Mouse (Mus musculus): ENCODE data around the gene Spen. TPM values are rescaled to one million over a fixed set of nuclear protein-coding genes. Genes with fewer than 3 reads are reported as not detected.

The Spen gene
- polyA plus RNA-seq, 1 experiment, result 27.1 TPM

DNA sequence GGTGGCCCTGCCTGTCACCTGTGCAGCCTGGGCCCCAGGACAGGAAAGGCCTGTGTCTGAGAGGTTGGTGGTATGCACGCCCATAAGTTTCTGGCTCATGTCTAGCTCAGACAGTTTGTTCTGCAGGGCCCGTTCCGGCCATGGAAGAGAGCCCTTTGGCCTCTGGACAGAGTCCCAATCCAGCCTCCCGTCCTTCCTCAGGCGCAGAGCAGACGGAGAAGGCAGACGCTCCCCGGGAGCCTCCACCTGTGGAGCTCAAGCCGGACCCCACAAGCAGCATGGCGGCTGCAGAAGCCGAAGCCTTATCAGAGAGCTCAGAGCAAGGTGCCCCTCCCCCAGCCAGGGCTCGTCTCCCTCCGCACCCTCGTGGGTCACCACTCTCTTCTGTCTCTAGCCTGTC lies 74.9 kb downstream of the Spen start:
- no peak overlapping the region for H3K4me3 ChIP-seq (replicated peaks; ENCODE audit: extremely low read depth, low read depth, low read length)
- no peaks in the 10 kb centered on the region for H3K4me1 ChIP-seq (ENCODE audit: control insufficient read depth, insufficient read depth, low read length)
- TF ChIP-seq POLR2A (IDR thresholded peaks at IDR 0.05; ENCODE audit: borderline replicate concordance, extremely low read depth, low read depth, low read length) (no peak), CTCF (IDR thresholded peaks at IDR 0.05; ENCODE audit: insufficient read depth, low read length) (no peak)
- no peak for DNase-seq
- 77% methylated on average over 14 of the region's 14 CpGs for WGBS

DNA sequence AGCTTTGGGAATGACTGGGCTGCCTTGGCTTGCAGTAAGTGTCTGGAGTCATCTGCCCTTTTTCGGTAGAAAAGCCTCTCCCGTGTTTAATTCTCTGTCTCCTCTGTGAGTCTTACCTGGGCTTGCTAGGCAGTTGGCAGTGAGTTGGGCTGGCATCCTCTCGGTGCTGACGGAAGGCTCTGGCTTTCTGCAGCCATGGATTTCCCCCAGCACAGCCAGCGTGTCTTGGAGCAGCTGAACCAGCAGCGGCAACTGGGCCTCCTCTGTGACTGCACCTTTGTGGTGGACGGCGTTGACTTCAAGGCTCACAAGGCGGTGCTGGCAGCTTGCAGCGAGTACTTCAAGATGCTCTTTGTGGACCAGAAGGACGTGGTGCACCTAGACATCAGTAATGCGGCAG lies 76.8 kb downstream of the Spen start:
- TF ChIP-seq CTCF (IDR thresholded peaks at IDR 0.05; ENCODE audit: insufficient read depth, low read length) (no peak), POLR2A (IDR thresholded peaks at IDR 0.05; ENCODE audit: borderline replicate concordance, extremely low read depth, low read depth, low read length) (no peak)
- WGBS, result 83% methylated on average over 12 of the region's 12 CpGs
- DNase-seq, result no peak
- no peaks in the 10 kb centered on the region for H3K4me1 ChIP-seq (ENCODE audit: control insufficient read depth, insufficient read depth, low read length)
- H3K4me3 ChIP-seq (replicated peaks; ENCODE audit: extremely low read depth, low read depth, low read length), result no peak overlapping the region

DNA sequence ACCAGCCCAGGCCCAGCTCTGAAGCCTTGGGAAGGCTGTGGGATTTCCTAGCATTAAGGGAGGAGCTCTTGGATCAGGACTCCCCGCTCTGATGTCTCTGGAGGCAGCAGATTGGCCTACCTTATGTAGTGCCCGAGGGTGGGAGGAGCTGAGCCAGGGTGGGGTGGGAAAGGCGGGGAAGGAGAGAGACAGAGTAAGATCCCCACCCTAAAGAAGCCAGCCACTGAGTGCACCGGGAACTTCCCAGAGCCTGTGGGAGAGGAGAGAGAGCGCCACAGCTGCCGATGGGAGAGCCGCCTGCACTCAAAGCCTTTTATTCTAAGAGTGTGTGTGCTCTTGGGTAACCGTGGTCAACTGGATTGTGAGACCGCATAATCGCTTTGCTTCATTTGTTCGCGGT lies 77.3 kb downstream of the Spen start:
- DNase-seq, result no peak
- Histone ChIP-seq H3K4me1 (ENCODE audit: control insufficient read depth, insufficient read depth, low read length) (no peaks in the 10 kb centered on the region), H3K4me3 (replicated peaks; ENCODE audit: extremely low read depth, low read depth, low read length) (no peak overlapping the region)
- TF ChIP-seq CTCF (IDR thresholded peaks at IDR 0.05; ENCODE audit: insufficient read depth, low read length), result no peak
- WGBS, result 60% methylated on average over 12 of the region's 12 CpGs

DNA sequence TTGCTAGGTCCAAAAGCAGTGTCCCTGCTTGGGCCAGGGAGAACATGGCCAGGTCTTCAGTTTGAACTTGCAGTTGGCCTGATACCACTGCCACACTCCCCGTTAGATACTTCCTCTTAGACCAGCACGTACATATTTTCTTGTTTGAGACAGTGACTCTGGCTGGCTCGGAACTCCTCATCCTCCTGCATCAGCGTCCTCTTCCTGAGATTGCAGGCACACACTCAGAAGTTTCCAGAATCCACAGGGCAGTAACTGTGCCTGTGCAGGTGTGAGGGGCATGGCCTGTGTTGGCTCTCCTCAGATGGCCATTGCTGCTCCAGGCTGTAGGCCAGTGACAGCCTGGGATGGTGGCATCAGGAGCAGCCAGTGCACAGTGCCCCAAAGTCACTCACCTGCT lies 77.9 kb downstream of the Spen start:
- no peak for DNase-seq
- no peak overlapping the region for H3K4me3 ChIP-seq (replicated peaks; ENCODE audit: extremely low read depth, low read depth, low read length)
- 83% methylated on average over 4 of the region's 4 CpGs for WGBS
- TF ChIP-seq POLR2A (IDR thresholded peaks at IDR 0.05; ENCODE audit: borderline replicate concordance, extremely low read depth, low read depth, low read length) (no peak), CTCF (IDR thresholded peaks at IDR 0.05; ENCODE audit: insufficient read depth, low read length) (no peak)
- H3K4me1 ChIP-seq (ENCODE audit: control insufficient read depth, insufficient read depth, low read length), result no peaks in the 10 kb centered on the region

DNA sequence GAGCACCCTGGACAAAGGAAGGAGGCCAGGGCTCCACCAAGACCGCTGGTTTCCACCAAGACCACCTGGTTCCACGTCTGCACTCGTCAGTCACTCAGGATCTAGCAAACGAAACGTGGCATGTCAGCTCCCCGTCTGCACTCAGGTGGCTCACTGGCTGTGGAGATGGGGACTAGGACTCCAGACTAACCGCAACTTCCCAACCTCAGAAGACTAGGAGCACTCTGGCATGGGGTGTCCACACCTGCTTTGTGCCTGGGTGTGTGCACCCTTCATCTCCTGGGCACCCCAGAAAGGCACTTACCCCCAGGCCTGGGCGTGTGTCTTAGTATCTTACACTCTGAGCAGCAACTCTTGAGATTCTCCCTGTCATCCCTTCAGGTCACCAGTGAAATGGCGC lies 78.6 kb downstream of the Spen start:
- no peak overlapping the region for H3K4me3 ChIP-seq (replicated peaks; ENCODE audit: extremely low read depth, low read depth, low read length)
- no peaks in the 10 kb centered on the region for H3K4me1 ChIP-seq (ENCODE audit: control insufficient read depth, insufficient read depth, low read length)
- WGBS, result 87% methylated on average over 9 of the region's 9 CpGs
- no peak for TF ChIP-seq POLR2A (IDR thresholded peaks at IDR 0.05; ENCODE audit: borderline replicate concordance, extremely low read depth, low read depth, low read length)
- TF ChIP-seq CTCF (IDR thresholded peaks at IDR 0.05; ENCODE audit: insufficient read depth, low read length), result no peak
- no peak for DNase-seq

DNA sequence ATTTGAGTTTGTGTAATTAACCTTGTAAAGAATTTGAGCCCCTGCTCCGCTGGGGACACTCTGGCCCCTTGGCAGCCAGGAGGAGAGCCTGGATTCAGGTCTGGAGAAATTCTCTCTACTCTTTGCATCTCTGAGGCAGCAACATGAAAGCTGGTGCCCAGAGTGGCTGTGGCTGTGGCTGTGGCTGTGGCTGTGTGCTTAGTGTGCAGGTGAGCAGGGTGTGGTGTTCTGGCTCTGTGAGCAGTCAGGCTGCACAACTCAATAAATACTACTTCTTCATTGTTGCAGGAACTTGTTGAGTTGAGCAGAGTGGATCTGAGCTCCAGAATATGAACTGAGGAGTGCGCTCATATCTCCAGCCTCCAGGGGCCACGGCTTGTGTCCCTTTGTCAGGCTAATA lies 79.5 kb downstream of the Spen start:
- H3K4me1 ChIP-seq (ENCODE audit: control insufficient read depth, insufficient read depth, low read length), result no peaks in the 10 kb centered on the region
- TF ChIP-seq CTCF (IDR thresholded peaks at IDR 0.05; ENCODE audit: insufficient read depth, low read length), result no peak
- TF ChIP-seq POLR2A (IDR thresholded peaks at IDR 0.05; ENCODE audit: borderline replicate concordance, extremely low read depth, low read depth, low read length), result no peak
- 70% methylated on average over 3 of the region's 3 CpGs for WGBS
- H3K4me3 ChIP-seq (replicated peaks; ENCODE audit: extremely low read depth, low read depth, low read length), result no peak overlapping the region
- DNase-seq, result no peak

DNA sequence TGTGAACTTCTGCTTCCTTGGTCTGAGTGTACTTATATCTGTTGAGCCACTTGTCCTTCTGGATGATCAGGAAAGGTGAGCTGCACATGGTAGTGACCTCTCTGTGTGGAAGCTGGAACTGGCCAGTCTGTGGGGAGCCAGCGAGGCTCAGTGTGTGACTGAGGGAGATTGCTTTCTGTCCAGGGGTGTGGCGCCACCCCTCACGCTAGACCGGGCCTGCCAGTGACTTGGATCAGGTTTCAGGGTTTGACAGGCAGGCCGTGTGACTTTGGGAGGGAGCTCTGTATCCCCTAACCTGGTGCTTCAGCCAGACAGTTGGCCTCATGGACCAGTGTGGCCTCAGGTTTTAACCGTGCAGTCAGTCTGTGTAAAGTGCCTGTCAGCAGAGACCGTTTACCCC lies 80.2 kb downstream of the Spen start:
- no peaks in the 10 kb centered on the region for H3K4me1 ChIP-seq (ENCODE audit: control insufficient read depth, insufficient read depth, low read length)
- no peak for TF ChIP-seq POLR2A (IDR thresholded peaks at IDR 0.05; ENCODE audit: borderline replicate concordance, extremely low read depth, low read depth, low read length)
- TF ChIP-seq CTCF (IDR thresholded peaks at IDR 0.05; ENCODE audit: insufficient read depth, low read length), result no peak
- 34% methylated on average over 7 of the region's 7 CpGs for whole genome bisulfite sequencing
- no peak for DNase-seq
- H3K4me3 ChIP-seq (replicated peaks; ENCODE audit: extremely low read depth, low read depth, low read length), result no peak overlapping the region

DNA sequence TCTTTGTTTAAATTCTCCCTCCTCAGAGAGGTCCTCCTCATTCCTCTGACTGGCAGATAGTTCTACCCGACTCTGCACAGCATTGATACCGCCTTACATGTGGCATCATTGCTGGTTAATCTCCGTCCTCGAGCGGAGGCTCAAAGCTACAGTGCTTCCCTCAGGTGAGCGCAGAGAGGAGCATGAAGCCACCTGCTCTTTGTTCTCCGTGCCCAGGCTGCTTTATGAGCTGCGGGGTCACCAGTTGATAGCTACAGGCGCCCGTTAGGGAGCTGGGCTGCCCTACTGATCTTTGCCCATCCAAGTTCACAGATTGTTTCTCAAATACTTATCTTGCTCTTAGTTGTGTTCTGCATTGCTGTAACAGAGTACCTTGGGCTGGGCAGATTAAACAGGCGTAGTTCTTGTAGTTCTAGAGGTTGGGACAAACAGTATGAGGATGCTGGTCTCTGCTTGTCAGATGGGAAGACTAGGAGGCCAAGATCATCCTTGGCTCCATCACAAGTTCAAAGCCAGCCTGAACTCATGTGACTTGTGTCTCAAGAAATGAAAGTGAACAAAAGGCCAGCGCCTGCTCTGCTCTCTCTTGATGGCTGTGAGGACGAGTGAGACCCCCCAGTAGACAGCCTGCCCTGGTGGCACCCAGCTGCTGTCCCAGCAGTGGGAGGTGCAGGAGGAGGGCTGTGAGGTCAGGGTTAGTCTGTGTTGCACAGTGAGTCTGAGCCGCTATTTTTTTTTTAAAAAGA lies 82.0 kb downstream of the Spen start:
- 92% methylated on average over 14 of the region's 14 CpGs for WGBS
- TF ChIP-seq POLR2A (IDR thresholded peaks at IDR 0.05; ENCODE audit: borderline replicate concordance, extremely low read depth, low read depth, low read length) (no peak), CTCF (IDR thresholded peaks at IDR 0.05; ENCODE audit: insufficient read depth, low read length) (no peak)
- DNase-seq, result no peak
- Histone ChIP-seq H3K4me1 (ENCODE audit: control insufficient read depth, insufficient read depth, low read length) (no peaks in the 10 kb centered on the region), H3K4me3 (replicated peaks; ENCODE audit: extremely low read depth, low read depth, low read length) (no peak overlapping the region)

DNA sequence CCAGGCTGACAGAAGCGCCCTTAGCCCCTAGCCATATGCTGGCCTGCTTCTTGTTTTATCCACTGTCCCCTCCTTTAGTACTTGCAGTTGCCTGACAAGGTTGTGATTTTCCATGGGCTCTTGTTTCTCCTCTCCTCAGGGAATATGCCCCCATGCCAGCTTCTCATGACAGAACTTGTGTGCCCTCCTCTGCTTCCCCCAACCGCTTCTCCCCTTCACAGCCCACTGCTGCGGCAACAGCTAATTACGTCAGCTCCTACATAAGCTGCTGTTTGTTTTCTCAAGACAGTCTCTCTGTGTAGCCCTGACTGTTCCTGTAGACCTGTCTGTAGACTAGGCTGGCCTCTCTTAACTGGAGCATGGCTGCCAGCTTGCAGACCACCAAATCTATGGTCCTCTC lies 82.9 kb downstream of the Spen start:
- no peak for DNase-seq
- TF ChIP-seq POLR2A (IDR thresholded peaks at IDR 0.05; ENCODE audit: borderline replicate concordance, extremely low read depth, low read depth, low read length), result no peak
- TF ChIP-seq CTCF (IDR thresholded peaks at IDR 0.05; ENCODE audit: insufficient read depth, low read length), result no peak
- Histone ChIP-seq H3K4me3 (replicated peaks; ENCODE audit: extremely low read depth, low read depth, low read length) (no peak overlapping the region), H3K4me1 (ENCODE audit: control insufficient read depth, insufficient read depth, low read length) (no peaks in the 10 kb centered on the region)
- WGBS, result 86% methylated on average over 4 of the region's 4 CpGs

DNA sequence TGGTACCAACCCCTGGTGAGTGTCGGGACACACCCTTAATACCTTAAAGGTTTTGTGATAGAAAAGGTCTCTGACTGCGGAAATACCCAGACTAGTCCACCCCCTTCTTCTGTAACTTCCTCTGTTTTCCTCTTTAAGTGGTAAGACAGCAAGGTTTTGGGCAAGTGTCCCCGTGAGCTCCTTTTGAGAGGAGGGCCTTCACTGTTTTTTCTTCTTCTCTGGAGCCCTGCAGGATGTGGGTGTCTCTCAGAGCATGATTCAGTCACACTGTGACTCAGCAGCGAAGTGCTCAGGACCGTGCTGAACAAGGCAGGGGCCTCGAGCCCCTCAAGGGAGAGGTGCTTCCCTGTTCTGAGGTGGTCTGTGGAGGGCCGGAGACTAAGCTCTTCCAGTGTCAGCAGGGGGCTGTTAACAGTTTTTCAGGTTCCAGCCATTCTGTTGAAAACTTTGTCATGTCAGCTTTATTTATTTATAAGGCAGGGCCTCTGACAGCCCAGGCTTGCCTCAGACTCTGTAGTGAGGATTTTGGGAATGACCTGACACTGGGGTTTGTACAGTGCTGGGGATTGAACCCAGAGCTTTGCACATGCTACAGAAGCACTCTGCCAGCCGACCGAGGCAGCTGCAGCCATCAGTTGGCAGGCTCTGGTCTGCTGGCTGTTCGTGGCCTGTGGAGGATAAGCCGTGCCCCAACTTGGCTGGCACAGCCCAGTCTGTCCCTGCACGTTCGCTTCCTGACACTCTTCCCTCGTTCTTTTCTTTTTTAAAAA lies 83.6 kb downstream of the Spen start:
- WGBS, result 56% methylated on average over 14 of the region's 14 CpGs
- TF ChIP-seq POLR2A (IDR thresholded peaks at IDR 0.05; ENCODE audit: borderline replicate concordance, extremely low read depth, low read depth, low read length) (no peak), CTCF (IDR thresholded peaks at IDR 0.05; ENCODE audit: insufficient read depth, low read length) (no peak)
- Histone ChIP-seq H3K4me3 (replicated peaks; ENCODE audit: extremely low read depth, low read depth, low read length) (no peak overlapping the region), H3K4me1 (ENCODE audit: control insufficient read depth, insufficient read depth, low read length) (no peaks in the 10 kb centered on the region)
- no peak for DNase-seq

Measured in lung, adult 2 months (tissue).